Mouse (Mus musculus) frontal cortex, postnatal 10 days (tissue): ENCODE measurements at regions not wholly inside any gene's neighbourhood (a gene's known extent, or its start where the extent isn't known, plus 50 kb on each side); places are given as distances from the start of the nearest gene placed in this dataset.
"Not testable (repeated sequence)": the region's sequence is repeated elsewhere in the genome, so short reads cannot be mapped to it uniquely, and the experiment has no call there.

ENCODE experiments used
- DNase-seq, 2 experiments: peaks; one replicate each; pipeline ENCODE4 v3.0.0; 2022; ENCODE audit warnings: low spot score in 2 of 2, mixed read lengths in 1 of 2

- DNase-seq = peak in 1 of 2 experiments; percentile 13
Observed at GRCm38 (mm10) chr5:102123285-102123684, 53.6 kb upstream of the Wdfy3 start.

GRCm38 (mm10) chr5:102126737-102127136 is 57.0 kb upstream of the Wdfy3 start:
- peak in 1 of 2 experiments; percentile 36 for DNase-seq

GRCm38 (mm10) chr5:102147991-102148390 is 78.3 kb upstream of the Wdfy3 start:
- no peak for DNase-seq

- DNase-seq = peak; percentile 69 to 84
Observed at GRCm38 (mm10) chr5:102149481-102150129, 79.9 kb upstream of the Wdfy3 start.

- DNase-seq = no peak
Observed at GRCm38 (mm10) chr5:102159621-102160020, 89.9 kb upstream of the Wdfy3 start.

GRCm38 (mm10) chr5:102167981-102168380 is 98.3 kb upstream of the Wdfy3 start:
- DNase-seq = no peak

DNA sequence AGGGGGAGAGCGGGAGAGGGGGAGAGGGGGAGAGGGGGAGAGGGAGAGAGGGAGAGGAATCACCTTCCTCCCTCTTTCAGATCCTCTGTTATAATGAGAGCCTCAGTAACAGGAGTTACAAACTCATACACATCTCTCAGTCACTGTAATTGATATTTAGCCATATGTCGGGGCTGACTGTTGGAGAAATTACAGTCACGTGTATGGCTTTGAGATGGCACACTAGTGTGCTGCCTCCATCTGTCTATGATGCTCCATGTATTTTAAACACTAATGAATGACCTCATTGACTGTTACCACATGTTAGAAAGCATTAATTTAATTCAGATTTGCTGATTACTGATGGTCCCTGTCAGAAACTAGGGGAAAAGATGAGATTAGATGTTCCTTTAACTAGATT is 102.1 kb upstream of the Wdfy3 start:
- no peak for DNase-seq

- peak; percentile 8 to 10 for DNase-seq
Observed at GRCm38 (mm10) chr5:102180250-102180649, 110.5 kb upstream of the Wdfy3 start.

- DNase-seq = not testable (repeated sequence)
Observed at GRCm38 (mm10) chr5:102188951-102189350, 119.2 kb upstream of the Wdfy3 start.

DNA sequence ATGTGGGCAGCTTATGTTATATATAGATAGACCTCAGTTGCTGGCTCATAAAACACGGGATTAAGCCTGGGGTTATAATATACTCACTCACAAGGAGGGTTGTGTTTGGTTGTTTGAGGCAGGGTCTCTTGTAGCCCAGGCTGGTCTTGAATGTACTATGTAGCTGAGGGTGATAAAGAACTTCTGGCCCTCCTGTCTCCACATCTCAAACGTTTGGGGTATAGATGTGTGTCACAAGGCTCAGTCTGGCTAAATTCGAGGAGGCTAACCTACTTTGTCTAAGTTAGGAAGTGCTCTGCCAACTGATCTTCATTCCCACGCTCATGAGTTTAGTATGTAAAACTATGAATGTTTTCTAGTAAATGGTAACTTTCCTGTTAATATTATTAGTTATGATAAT is 136.7 kb upstream of the Wdfy3 start:
- no peak for DNase-seq

DNA sequence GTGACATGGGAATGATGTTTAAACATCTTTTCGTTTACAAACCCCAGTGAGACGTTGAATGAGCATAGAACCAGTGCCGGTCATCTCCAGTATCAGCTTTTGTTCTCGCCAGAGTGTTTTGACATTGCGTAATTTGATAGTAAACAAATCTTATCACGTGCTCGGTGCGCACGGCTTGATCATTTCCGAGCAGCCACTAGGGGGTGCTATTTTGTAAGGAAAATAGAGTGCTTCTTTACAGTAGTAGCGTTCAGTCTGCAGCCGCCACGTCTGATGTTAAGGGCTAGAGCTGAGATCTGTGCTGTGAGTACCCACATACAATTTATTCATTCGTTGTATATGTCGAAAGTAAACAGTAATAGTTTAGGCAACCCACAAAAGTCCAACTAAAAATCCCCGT is 137.2 kb upstream of the Wdfy3 start:
- DNase-seq = peak; percentile 44 to 72

DNA sequence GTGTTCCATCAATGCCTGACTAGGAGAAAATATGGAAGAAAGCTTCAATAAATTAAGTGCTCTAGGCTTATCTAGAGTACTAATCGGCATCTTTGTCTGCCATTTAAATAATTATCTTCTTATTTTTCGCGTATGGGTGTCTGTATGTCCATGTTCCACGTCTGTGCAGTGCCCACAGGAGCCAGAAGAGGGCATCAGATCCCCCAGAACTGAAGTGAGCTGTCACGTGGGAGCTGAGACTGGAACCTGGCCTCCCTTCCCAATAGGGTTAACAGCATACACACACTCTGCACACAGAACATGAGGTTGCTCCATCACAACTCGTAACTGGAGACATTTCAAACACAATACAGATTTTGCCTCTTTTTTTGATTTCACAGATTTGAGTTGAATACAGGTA is 143.4 kb upstream of the Wdfy3 start:
- no peak for DNase-seq

DNA sequence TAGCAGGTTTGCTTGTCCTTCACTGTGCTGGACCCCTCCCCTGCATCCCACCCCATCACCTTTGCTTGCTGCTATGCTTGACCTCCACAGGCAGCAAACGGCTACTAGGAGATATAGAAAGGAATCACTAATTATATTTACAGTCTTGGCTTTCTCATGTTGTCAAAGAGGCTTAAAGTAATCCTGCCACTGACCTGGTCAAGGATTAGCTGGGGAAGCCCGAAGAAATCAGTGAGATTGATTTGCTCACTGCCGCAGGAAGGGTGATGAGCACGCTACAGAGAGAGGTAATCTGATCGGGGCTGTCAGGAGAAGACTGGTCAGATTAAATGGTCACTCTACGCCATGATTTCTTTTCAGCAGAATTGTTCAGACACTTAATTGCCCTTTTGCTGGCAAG is 157.4 kb upstream of the Wdfy3 start:
- DNase-seq = no peak

DNA sequence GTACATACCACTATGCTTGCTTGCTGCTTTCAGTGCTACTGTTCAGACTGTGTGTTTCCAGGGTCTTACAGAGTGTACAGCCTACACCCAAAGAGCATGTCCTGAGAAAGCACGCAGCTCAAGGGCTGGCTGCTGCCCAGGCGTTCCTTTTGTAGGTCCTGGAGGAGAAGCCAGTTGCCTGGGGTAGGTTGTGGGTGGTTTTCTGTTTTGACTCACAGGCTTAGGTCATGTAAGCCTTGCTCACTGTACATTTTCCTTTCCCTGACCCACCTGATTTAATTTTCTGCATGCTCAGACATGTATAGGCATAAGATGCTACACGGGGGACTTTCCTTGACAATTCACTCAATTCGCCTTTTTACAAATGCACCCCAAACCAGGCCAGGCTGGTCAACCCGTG is 172.9 kb upstream of the Wdfy3 start:
- DNase-seq = no peak

DNA sequence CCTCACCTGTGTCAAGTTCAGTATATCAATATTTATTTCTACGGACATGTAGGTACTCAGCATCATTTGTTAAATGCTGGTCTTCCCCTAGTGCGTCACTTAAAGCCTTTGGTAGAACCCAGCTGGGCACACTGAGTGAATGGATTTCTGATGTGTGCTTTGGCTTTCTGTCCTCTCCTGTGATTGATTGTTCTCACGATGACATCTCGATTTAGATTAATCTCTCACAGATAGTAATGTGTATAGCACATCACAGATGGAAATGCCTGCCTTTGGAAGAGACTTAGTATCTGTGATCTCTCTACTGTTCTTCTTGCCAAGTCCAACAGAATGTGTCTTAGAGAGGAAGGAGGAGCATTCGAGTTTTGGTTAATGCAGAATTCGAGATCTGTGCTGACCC is 175.0 kb upstream of the Wdfy3 start:
- no peak for DNase-seq

DNA sequence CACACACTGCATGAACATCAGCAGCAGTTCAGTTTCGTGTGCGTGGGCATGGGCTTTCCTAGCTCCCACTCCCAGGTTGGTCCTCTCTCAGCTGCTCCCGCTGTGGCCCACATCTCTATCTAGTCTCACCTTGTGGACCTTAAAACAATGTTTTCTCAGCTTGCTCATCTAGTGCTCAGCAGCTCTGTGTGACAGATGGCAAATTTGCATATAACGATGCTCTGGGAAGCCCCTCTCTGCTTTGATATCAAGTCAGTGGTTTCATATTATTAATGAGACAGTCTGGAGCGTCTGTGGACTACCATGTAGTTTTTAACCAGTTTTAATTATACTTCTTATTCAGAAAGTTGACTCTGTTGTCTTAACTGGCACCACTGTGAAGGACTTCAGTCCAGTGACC is 179.0 kb upstream of the Wdfy3 start:
- DNase-seq = no peak

GRCm38 (mm10) chr5:102251076-102251475 is 181.4 kb upstream of the Wdfy3 start:
- DNase-seq = no peak

DNA sequence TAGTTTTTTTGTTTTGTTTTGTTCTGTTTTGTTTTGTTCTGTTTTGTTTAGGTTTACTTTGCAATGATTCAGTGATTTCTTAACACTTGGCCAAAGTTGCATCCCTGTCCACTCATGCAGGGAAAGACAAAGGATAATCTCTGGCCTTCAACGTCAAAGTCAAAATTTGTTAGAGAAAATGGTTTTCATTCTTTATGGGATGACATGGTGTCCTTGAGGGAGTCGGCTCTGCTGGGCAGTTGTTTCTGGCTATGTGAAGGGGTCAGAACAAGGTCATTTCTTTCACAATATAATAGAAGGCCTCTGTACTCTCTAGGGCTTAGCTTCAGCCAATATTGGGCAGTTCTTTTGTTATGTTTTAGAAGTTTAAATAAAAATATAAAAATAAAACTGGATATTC is 184.1 kb upstream of the Wdfy3 start:
- no peak for DNase-seq

DNA sequence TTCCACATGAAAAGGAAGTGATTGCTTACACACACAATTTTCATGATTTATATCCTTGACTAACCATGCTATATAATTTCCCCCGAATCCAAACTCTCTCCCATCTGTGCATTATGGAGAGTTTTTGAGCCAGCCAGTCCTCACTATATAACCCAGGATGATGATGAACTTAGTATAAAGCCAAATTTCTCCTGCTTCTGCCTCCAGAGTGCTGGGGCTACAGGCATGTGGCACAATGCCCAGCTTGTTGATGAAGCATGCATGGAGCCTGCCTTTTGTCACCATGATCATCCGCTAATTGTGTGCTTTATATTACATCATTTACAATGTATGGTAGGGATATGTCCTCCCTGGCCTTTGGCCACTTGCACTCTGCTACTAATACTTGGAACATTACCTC is 187.4 kb upstream of the Wdfy3 start:
- DNase-seq = no peak

DNA sequence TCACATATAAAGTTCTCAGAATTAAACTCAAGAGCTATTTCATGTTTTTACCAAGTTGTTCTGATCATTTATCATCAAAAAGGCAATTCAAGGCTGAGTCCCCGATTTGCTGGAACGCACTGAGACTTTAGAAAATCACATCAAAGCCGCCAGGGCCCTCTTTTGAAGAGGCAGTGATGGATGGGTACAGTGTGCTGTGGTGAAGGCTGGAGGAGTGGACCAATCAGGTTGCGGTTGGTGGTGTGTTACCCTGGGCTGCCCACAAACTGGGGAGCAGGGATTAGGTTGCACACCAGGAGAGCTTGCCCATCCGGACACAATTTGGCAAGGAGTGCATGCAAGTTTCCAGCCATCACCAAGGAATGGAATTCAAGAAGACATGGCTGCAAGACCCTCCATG is 191.9 kb upstream of the Wdfy3 start:
- no peak for DNase-seq

- no peak for DNase-seq
Observed at GRCm38 (mm10) chr5:102266451-102266850, 196.7 kb upstream of the Wdfy3 start.

GRCm38 (mm10) chr5:102267150-102267549 is 197.4 kb upstream of the Wdfy3 start:
- no peak for DNase-seq

DNA sequence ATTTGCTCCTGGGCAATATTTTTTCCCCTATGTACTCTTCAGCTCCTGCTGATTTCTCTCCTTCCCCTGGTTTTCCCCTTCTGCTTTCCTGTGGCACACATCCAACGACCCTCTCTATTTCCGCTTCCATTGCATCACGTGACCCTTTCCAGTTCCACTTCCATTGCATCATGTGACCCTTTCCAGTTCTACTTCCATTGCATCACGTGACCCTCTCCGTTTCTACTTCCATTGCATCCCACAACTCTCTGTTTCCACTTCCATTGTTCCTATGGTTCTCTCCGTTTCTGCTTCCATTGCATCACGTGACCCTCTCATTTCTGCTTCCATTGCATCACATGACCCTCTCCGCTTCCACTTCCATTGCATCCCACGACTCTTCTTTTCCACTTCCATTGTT is 199.5 kb upstream of the Wdfy3 start:
- no peak for DNase-seq

GRCm38 (mm10) chr5:102275621-102276020 is 205.6 kb upstream of the Arhgap24 start:
- DNase-seq = no peak
